Mouse (Mus musculus) heart, embryonic 10.5 days (tissue): ENCODE measurements around the gene Vmn1r94. TPM values are rescaled to one million over a fixed set of nuclear protein-coding genes. Genes with fewer than 3 reads are reported as not detected.
"Not testable (repeated sequence)": the region's sequence is repeated elsewhere in the genome, so short reads cannot be mapped to it uniquely, and the experiment has no call there.

Experiments
- DNase-seq: peaks from one replicate; pipeline ENCODE4 v3.0.0-alpha.2; 2017; ENCODE audit warnings: low spot score
- H3K27ac ChIP-seq: fragments of 300-500 bp; sonication (generic); 2 replicates; pipeline ENCODE4 v1.5.1; 2016; ENCODE audit warnings: mild to moderate bottlenecking
- H3K27me3 ChIP-seq: fragments of 300-500 bp; sonication (generic); 2 replicates; pipeline ENCODE4 v1.6.1; 2016; ENCODE audit warnings: mild to moderate bottlenecking; ENCODE audit not compliant: poor library complexity, insufficient read depth, severe bottlenecking
- H3K36me3 ChIP-seq: fragments of 300-500 bp; sonication (generic); 2 replicates; pipeline ENCODE4 v1.6.1; 2016; ENCODE audit warnings: mild to moderate bottlenecking, moderate library complexity
- H3K4me1 ChIP-seq: fragments of 300-500 bp; sonication (generic); 2 replicates; pipeline ENCODE4 v1.6.1; 2016; ENCODE audit warnings: mild to moderate bottlenecking
- H3K4me3 ChIP-seq: fragments of 300-500 bp; sonication (generic); 2 replicates; pipeline ENCODE4 v1.5.1; 2016; ENCODE audit warnings: mild to moderate bottlenecking, moderate library complexity
- H3K9me3 ChIP-seq: fragments of 300-500 bp; sonication (generic); 2 replicates; pipeline ENCODE4 v1.6.1; 2016; ENCODE audit warnings: mild to moderate bottlenecking, moderate library complexity
- WGBS: fragments of 180-500 bp; shearing (Covaris S2); methylation state at CpG from one replicate; pipeline ENCODE4 v1.1.7; 2016; 5-methylcytosine and 5-hydroxymethylcytosine counted together
- polyA plus RNA-seq: library from polyadenylated mRNA; unstranded; fragments of >200 nt; fragmentation: Nextera tagmentation; extraction: Ambion mirVana; gene quantifications from 2 replicates; pipeline ENCODE4 v1.2.1, GENCODE M21; 2016

Gene Vmn1r94
- not detected in 2 replicates for polyA plus RNA-seq

- WGBS = no CpG with 5 or more reads among the region's 3 CpGs
- H3K36me3 ChIP-seq, H3K27me3 ChIP-seq, H3K4me3 ChIP-seq, DNase-seq, H3K9me3 ChIP-seq, H3K27ac ChIP-seq, H3K4me1 ChIP-seq: not testable (repeated sequence)
Measured at GRCm38 (mm10) chr7:20168277-20168676, at the start of gene Vmn1r94. Gene Vmn1r94, minus strand, starts transcription at chr7:20168377.

DNA sequence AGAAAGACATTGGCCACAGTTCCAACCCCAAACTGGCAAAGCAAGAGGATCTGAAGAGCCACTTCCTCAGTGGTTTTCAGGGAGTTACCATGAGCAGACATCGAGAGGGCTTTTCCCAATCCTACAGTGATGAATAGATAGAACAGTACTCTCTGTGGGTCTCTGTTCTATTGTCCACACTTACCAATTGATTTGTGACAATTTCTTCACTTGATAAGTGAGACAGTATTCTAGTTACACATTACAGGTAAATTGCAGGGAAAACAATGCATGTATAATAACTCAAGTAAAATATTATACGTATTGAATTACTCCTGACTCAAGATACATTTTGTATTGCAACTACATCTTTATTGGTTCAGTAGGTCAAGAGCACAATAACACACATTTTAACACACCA, 37.3 kb upstream of the Vmn1r94 start, which contains the start of gene Gm6164:
Gm6164 (minus strand) TSS at position 101 of the 400 bp plus-strand sequence.
- H3K4me3 ChIP-seq, H3K4me1 ChIP-seq, H3K36me3 ChIP-seq, H3K9me3 ChIP-seq, H3K27ac ChIP-seq, DNase-seq, H3K27me3 ChIP-seq: not testable (repeated sequence)
- no CpG with 5 or more reads among the region's 2 CpGs for WGBS

- not testable (repeated sequence) for H3K9me3 ChIP-seq, H3K4me1 ChIP-seq, H3K27ac ChIP-seq, H3K36me3 ChIP-seq, DNase-seq, H3K4me3 ChIP-seq, H3K27me3 ChIP-seq
- no CpG with 5 or more reads among the region's 3 CpGs for WGBS
Measured at GRCm38 (mm10) chr7:20193410-20193809, 25.2 kb upstream of the Vmn1r94 start, which contains the start of gene Vmn1r95. Gene Vmn1r95, plus strand, starts transcription at chr7:20193710.

DNA sequence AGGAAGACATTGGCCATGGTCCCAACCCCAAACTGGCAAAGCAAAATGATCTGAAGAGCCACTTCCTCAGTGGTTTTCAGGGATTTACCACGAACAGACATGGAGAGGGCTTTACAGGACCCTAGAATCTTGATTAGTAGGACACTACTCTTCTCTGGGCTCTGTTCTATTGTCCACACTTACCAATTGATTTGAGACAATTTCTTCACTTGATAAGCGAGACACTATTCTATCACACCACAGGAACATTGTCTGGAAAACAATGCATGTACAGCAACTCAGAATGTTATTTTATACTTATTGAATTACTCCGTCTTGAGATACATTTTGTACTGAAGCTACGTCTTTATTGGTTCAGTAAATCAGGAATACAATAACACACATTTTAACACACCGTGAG, 29.2 kb downstream of the Vmn1r94 start, which contains the start of gene Vmn1r93:
Vmn1r93 (minus strand) TSS at position 101 of the 400 bp plus-strand sequence.
- WGBS = no CpG with 5 or more reads among the region's 5 CpGs
- H3K27ac ChIP-seq, H3K4me3 ChIP-seq, H3K36me3 ChIP-seq, H3K4me1 ChIP-seq, H3K27me3 ChIP-seq, DNase-seq, H3K9me3 ChIP-seq: not testable (repeated sequence)

- H3K27me3 ChIP-seq, H3K9me3 ChIP-seq, H3K27ac ChIP-seq, H3K4me3 ChIP-seq, DNase-seq, H3K36me3 ChIP-seq, H3K4me1 ChIP-seq: not testable (repeated sequence)
- WGBS = no CpG with 5 or more reads among the region's 2 CpGs
Measured at GRCm38 (mm10) chr7:20122479-20122878, 45.7 kb downstream of the Vmn1r94 start, which contains the start of gene Gm16442. Gene Gm16442, minus strand, starts transcription at chr7:20122579.

Other genes with a start within 250 kb of the Vmn1r94 start
- 12.9 and 15.0 TPM in 2 replicates for gene Pvr, start 247.2 kb downstream of the Vmn1r94 start, polyA plus RNA-seq
- gene Igsf23, start 217.6 kb downstream of the Vmn1r94 start, polyA plus RNA-seq = 1.3 and 2.1 TPM in 2 replicates
- not detected in 2 replicates for gene Ceacam20, start 203.0 kb downstream of the Vmn1r94 start, polyA plus RNA-seq
- 0.05 TPM in 1 of 2 replicates, not detected in the other for gene Nlrp9b, start 176.9 kb downstream of the Vmn1r94 start, polyA plus RNA-seq
- not detected in 2 replicates for gene Vmn1r91, start 68.7 kb downstream of the Vmn1r94 start, polyA plus RNA-seq
- gene Gm16442, start 45.8 kb downstream of the Vmn1r94 start, polyA plus RNA-seq = not detected in 2 replicates
- not detected in 2 replicates for gene Vmn1r93, start 29.3 kb downstream of the Vmn1r94 start, polyA plus RNA-seq
- gene Vmn1r95, start 25.3 kb upstream of the Vmn1r94 start, polyA plus RNA-seq = not detected in 2 replicates
- not detected in 2 replicates for gene Gm6164, start 37.2 kb upstream of the Vmn1r94 start, polyA plus RNA-seq
- not detected in 2 replicates for gene Gm4498, start 65.5 kb upstream of the Vmn1r94 start, polyA plus RNA-seq
- not detected in 2 replicates for gene Gm5890, start 94.5 kb upstream of the Vmn1r94 start, polyA plus RNA-seq
- not detected in 2 replicates for gene Gm4133, start 165.7 kb upstream of the Vmn1r94 start, polyA plus RNA-seq
- not detected in 2 replicates for gene Gm5728, start 207.0 kb upstream of the Vmn1r94 start, polyA plus RNA-seq
- gene Vmn1r100, start 249.6 kb upstream of the Vmn1r94 start, polyA plus RNA-seq = not detected in 2 replicates